Mouse (Mus musculus) embryonic facial prominence, embryonic 10.5 days (tissue): ENCODE data around the gene Zdhhc9. TPM values are rescaled to one million over a fixed set of nuclear protein-coding genes. Genes with fewer than 3 reads are reported as not detected.

Experiments
- DNase-seq: peaks from one replicate; pipeline ENCODE4 v3.0.0-alpha.2; 2017; ENCODE audit warnings: low spot score
- H3K27ac ChIP-seq: fragments of 300-500 bp; sonication (generic); replicated peaks from 2 replicates; pipeline ENCODE4 v1.5.1; 2016; ENCODE audit warnings: mild to moderate bottlenecking
- H3K27me3 ChIP-seq: fragments of 300-500 bp; sonication (generic); replicated peaks from 2 replicates; pipeline ENCODE4 v1.6.1; 2016; ENCODE audit warnings: low read depth, mild to moderate bottlenecking; ENCODE audit not compliant: poor library complexity, severe bottlenecking
- H3K36me3 ChIP-seq: fragments of 300-500 bp; sonication (generic); replicated peaks from 2 replicates; pipeline ENCODE4 v1.6.1; 2016; ENCODE audit warnings: mild to moderate bottlenecking, moderate library complexity
- H3K4me1 ChIP-seq: fragments of 300-500 bp; sonication (generic); 2 replicates; pipeline ENCODE4 v1.6.1; 2016
- H3K4me3 ChIP-seq: fragments of 300-500 bp; sonication (generic); 2 replicates; pipeline ENCODE4 v1.5.1; 2016; ENCODE audit warnings: mild to moderate bottlenecking, moderate library complexity
- H3K9me3 ChIP-seq: fragments of 300-500 bp; sonication (generic); 2 replicates; pipeline ENCODE4 v1.6.1; 2016; ENCODE audit warnings: mild to moderate bottlenecking
- WGBS: fragments of 180-500 bp; shearing (Covaris S2); methylation state at CpG from one replicate; pipeline ENCODE4 v1.1.7; 2016; 5-methylcytosine and 5-hydroxymethylcytosine counted together
- polyA plus RNA-seq: library from polyadenylated mRNA; unstranded; fragments of >200 nt; fragmentation: Nextera tagmentation; extraction: Ambion mirVana; gene quantifications from 2 replicates; pipeline ENCODE4 v1.2.1, GENCODE M21; 2016

Gene Zdhhc9
- polyA plus RNA-seq, 1 experiment from 2014 or later = 3.1 TPM

DNA sequence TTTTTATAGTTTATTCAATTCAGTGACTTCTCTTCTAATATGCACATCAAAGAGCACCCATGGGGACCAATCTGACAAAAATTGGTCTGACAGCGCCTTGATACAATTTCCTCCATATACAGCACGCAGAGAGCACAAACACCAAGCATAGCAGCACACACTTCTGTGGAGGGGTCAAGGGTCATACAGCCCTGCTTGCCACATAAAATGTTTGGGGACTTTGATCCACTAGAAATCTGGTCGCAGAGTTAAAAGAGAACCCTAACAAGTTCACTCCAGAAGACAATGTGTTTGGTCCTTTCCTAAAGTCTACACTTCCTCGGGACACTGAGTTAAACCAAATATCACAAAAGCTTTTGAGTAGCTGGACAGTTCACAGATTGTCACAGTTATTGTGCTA lies 5.7 kb downstream of the Zdhhc9 start:
- WGBS = 81% methylated on average over 4 of the region's 4 CpGs
- no peaks in the 10 kb centered on the region for H3K9me3 ChIP-seq
- H3K4me1 ChIP-seq = peaks cover 5% of the 10 kb centered on the region; the same call in 1 of the 2 replicates
- peaks cover 4% of the 10 kb centered on the region; the same call in 1 of the 2 replicates for H3K36me3 ChIP-seq
- DNase-seq = no peak
- H3K27ac ChIP-seq = no peak overlapping the region
- H3K4me3 ChIP-seq = no peak overlapping the region
- H3K27me3 ChIP-seq = 0 out of 2 replicates have a peak, but pooled peaks cover 4% of the 10 kb centered on the region

DNA sequence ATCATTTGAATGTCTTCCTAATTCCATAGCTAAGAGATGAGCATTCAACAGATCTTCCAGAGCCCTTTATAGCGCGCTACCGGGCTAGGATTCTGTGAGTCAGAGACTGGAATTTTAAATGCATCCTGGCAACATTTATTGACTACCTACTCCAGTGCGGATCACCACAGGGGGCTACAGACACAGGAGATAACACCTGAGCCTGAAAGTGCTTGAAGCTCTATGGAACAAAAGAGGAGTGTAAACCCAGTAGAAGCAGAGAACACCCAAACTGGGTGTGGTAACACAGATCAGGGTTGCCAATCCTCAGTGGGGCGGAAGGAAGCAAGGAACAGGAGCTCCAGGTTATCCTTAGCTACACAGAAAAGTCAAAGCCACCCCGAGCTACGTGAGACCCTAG lies 6.2 kb downstream of the Zdhhc9 start:
- H3K36me3 ChIP-seq = peaks cover 4% of the 10 kb centered on the region; the same call in 1 of the 2 replicates
- no peaks in the 10 kb centered on the region for H3K9me3 ChIP-seq
- no peak for DNase-seq
- no peaks in the 10 kb centered on the region for H3K27me3 ChIP-seq
- H3K4me1 ChIP-seq = peaks cover 1% of the 10 kb centered on the region; the same call in 1 of the 2 replicates
- no peak overlapping the region for H3K27ac ChIP-seq
- WGBS = 92% methylated on average over 7 of the region's 7 CpGs
- H3K4me3 ChIP-seq = no peak overlapping the region

- WGBS = 87% methylated on average over 7 of the region's 7 CpGs
- no peak overlapping the region for H3K4me3 ChIP-seq
- H3K27ac ChIP-seq = no peak overlapping the region
- no peaks in the 10 kb centered on the region for H3K27me3 ChIP-seq
- DNase-seq = no peak
- no peaks in the 10 kb centered on the region for H3K9me3 ChIP-seq
- H3K36me3 ChIP-seq = peaks cover 4% of the 10 kb centered on the region; the same call in 1 of the 2 replicates
- no peaks in the 10 kb centered on the region for H3K4me1 ChIP-seq
These were observed 6.7 kb downstream of the Zdhhc9 start for GRCm38 (mm10) chrX:48201973-48202372.

GRCm38 (mm10) chrX:48200699-48201098 lies 8.0 kb downstream of the Zdhhc9 start:
- Histone ChIP-seq H3K4me1 (no peaks in the 10 kb centered on the region), H3K9me3 (no peaks in the 10 kb centered on the region), H3K27ac (no peak overlapping the region), H3K27me3 (no peaks in the 10 kb centered on the region), H3K36me3 (peaks cover 4% of the 10 kb centered on the region; the same call in 1 of the 2 replicates), H3K4me3 (no peak overlapping the region)
- DNase-seq = no peak
- 88% methylated on average over 3 of the region's 3 CpGs for WGBS

DNA sequence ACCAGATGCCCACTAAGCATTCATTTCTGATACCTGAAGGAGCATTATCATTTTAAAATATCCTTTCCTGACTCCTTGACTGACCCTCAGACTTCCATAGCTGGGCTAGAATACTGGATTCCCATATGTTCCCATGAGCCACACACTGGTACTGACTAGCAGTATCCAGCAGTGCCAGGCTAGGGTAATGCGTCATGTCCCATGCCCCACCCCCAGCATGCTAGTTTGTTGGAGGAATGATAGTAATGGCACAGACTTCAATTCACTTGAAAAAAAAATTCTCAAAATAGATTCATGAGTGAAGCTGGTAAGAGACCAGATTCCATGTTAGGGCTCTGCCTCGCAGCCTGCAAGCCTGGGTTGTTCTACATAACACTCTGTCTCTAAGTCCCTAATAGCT lies 9.7 kb downstream of the Zdhhc9 start:
- 94% methylated on average over 2 of the region's 2 CpGs for WGBS
- no peak overlapping the region for H3K27ac ChIP-seq

DNA sequence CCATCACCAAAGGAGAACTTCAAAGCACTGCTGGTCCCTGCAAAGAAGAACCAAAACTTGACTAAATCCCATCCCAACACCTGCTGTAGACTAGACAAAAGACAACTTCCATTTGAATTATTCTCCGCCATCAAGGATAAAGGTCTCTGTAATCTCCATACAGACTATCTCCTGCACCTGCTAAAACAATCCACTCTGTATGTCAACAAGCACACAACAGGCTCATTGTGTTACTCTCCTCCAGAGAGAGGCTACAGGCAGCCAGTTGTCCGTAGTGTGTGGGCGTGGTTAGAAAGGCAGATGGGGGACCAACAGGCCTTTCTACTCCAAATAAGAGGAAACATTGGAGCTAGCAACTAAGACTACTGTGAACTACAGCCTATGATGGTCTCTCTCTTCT lies 10.8 kb downstream of the Zdhhc9 start:
- peaks cover 4% of the 10 kb centered on the region for H3K36me3 ChIP-seq
- no peak overlapping the region for H3K4me3 ChIP-seq
- 77% methylated on average over 3 of the region's 3 CpGs for WGBS
- no peak for DNase-seq
- H3K27ac ChIP-seq = no peak overlapping the region
- H3K4me1 ChIP-seq = no peaks in the 10 kb centered on the region
- no peaks in the 10 kb centered on the region for H3K27me3 ChIP-seq
- H3K9me3 ChIP-seq = no peaks in the 10 kb centered on the region

More for the DNA sequence above, 9.7 kb downstream of the Zdhhc9 start:
- no peak overlapping the region for H3K4me3 ChIP-seq
- H3K4me1 ChIP-seq = no peaks in the 10 kb centered on the region
- no peaks in the 10 kb centered on the region for H3K9me3 ChIP-seq
- H3K27me3 ChIP-seq = no peaks in the 10 kb centered on the region
- no peak for DNase-seq
- H3K36me3 ChIP-seq = peaks cover 4% of the 10 kb centered on the region

DNA sequence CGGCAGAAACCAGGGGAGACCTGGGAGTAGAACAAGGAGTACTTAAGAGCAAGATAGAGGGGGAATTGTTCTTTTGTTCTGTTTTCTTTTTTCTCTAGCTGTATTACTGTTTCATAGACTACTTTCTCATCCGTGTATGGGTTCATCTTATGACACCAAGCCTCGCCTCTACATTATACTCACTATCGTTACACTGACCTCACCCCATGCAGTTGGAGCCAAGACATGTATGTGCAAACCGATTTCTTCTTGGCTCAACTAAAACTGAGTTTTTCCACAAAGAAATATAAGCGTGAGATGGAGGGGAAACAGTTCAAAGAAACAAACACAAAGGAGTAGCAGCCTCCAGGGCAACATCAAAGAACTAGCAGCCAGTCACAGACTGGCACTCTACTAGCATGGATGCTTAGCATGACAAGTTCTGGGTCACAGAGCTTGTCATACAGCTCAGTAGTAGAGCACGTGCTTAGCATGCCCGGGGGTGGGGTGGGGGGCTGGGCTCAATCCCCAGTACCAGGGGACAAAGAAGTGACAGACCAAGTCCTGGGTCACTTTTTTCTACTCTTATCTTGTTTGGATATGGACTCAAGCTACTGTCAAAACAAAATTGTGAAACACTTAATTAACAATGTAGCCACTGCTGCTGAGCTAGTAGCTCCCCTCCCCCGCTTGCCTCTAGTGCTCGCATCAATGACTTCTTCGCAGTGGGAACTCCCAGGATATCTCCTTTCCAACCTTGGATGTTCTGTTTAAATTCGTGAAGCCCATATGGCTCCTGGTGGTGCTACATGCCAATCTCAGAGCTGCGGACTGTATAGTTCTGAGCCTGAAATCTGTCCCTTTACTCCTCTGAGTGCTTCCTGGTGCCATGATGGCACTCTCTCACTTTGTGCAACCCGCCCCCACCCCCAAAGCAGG lies 15.2 kb downstream of the Zdhhc9 start:
- no peaks in the 10 kb centered on the region for H3K27me3 ChIP-seq
- 70% methylated on average over 14 of the region's 14 CpGs for WGBS
- no peak overlapping the region for H3K27ac ChIP-seq
- H3K4me1 ChIP-seq = no peaks in the 10 kb centered on the region
- H3K4me3 ChIP-seq = no peak overlapping the region
- no peaks in the 10 kb centered on the region for H3K9me3 ChIP-seq
- no peak for DNase-seq
- peaks cover 14% of the 10 kb centered on the region for H3K36me3 ChIP-seq

DNA sequence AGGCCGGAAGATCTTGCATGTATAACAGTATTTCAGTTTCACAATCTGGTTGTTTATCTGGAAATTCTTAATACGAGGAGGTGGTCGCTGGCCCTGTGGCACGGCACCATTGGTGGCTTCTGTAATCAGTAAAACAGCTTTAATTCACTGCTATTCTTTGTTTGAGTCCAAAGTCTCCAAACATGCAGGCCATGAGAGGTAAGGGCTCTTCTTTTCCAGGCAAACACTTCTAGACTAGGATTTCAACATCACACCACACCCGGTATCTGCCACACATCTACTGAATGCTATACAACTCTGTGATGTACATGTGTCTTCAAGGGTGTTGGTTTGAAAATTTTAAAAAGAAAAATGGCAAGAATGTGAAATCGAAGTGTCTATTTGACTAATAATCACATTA lies 17.4 kb downstream of the Zdhhc9 start:
- no peak overlapping the region for H3K27ac ChIP-seq
- WGBS = 91% methylated on average over 6 of the region's 6 CpGs
- no peak for DNase-seq
- no peak overlapping the region for H3K4me3 ChIP-seq
- no peaks in the 10 kb centered on the region for H3K27me3 ChIP-seq
- no peaks in the 10 kb centered on the region for H3K9me3 ChIP-seq
- peaks cover 14% of the 10 kb centered on the region for H3K36me3 ChIP-seq
- no peaks in the 10 kb centered on the region for H3K4me1 ChIP-seq

- H3K4me3 ChIP-seq = no peak overlapping the region
- no peaks in the 10 kb centered on the region for H3K4me1 ChIP-seq
- H3K9me3 ChIP-seq = no peaks in the 10 kb centered on the region
- WGBS = 76% methylated on average over 3 of the region's 3 CpGs
- H3K36me3 ChIP-seq = peaks cover 5% of the 10 kb centered on the region; the same call in 1 of the 2 replicates
- no peak for DNase-seq
- H3K27ac ChIP-seq = no peak overlapping the region
- no peaks in the 10 kb centered on the region for H3K27me3 ChIP-seq
These were observed 24.0 kb downstream of the Zdhhc9 start for GRCm38 (mm10) chrX:48184703-48185102.

- WGBS = 83% methylated on average over 6 of the region's 6 CpGs
These were observed 26.8 kb downstream of the Zdhhc9 start for GRCm38 (mm10) chrX:48181844-48182243.

GRCm38 (mm10) chrX:48170368-48170767 lies 38.3 kb downstream of the Zdhhc9 start:
- Histone ChIP-seq H3K9me3 (no peaks in the 10 kb centered on the region), H3K4me3 (no peak overlapping the region), H3K4me1 (no peaks in the 10 kb centered on the region), H3K36me3 (peaks cover 21% of the 10 kb centered on the region), H3K27ac (no peak overlapping the region), H3K27me3 (no peaks in the 10 kb centered on the region)
- 53% methylated on average over 1 of the region's 1 CpGs for WGBS
- DNase-seq = no peak

More at GRCm38 (mm10) chrX:48181844-48182243, 26.8 kb downstream of the Zdhhc9 start:
- Histone ChIP-seq H3K27me3 (no peaks in the 10 kb centered on the region), H3K36me3 (0 out of 2 replicates have a peak, but pooled peaks cover 8% of the 10 kb centered on the region), H3K4me3 (no peak overlapping the region), H3K4me1 (no peaks in the 10 kb centered on the region), H3K9me3 (no peaks in the 10 kb centered on the region), H3K27ac (no peak overlapping the region)
- no peak for DNase-seq

GRCm38 (mm10) chrX:48169892-48170291 lies 38.8 kb downstream of the Zdhhc9 start:
- WGBS = 50% methylated on average over 1 of the region's 1 CpGs
- no peak overlapping the region for H3K27ac ChIP-seq
- no peak overlapping the region for H3K4me3 ChIP-seq

More at GRCm38 (mm10) chrX:48169892-48170291, 38.8 kb downstream of the Zdhhc9 start:
- Histone ChIP-seq H3K36me3 (peaks cover 16% of the 10 kb centered on the region), H3K9me3 (no peaks in the 10 kb centered on the region), H3K27me3 (no peaks in the 10 kb centered on the region), H3K4me1 (no peaks in the 10 kb centered on the region)
- no peak for DNase-seq
